7 mouse cellular contexts compared by ENCODE assay signal in the genomic region with DNA sequence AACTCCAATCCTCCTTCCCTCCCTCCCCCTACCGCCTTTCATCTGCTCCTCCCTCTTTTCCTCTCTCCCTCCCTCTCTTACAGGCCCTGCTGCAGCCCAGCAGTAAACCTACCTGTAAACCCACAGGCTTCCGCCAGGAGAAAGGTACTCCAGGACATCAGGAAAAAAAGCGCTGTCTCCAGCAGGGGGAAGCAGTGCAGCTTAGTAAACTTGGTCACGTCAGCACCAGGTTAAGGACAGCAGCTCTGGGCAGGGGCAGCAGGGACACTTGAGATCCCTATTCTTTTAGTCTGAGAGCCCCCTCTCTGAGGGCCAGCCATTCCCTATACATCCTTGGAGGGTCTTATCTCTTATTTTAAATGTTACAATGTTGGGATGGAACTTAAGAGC.
A peak's percentile ranks its signal among the peaks of the same experiment; 100 is the strongest.
DNase-seq lines count a peak whose midpoint lies in the region; ATAC-seq and TF ChIP-seq lines count a peak whose summit lies in the region.

No protein-coding gene starts in this region.

- DNase-seq in 416B (ENCODE audit: low read depth), result peak; percentile 49
- peak; percentile 23 for DNase-seq in cerebellum, adult 11-12 months
- peak; percentile 67 for DNase-seq in lung, postnatal 14 days
- peak; percentile 3 to 4 for DNase-seq in right cerebral cortex, postnatal 36 days (ENCODE audit: low spot score in 2 of 2)

- H3K79me2 ChIP-seq in C2C12 (ENCODE audit: control insufficient read depth, insufficient read depth), result no peaks in the 10 kb centered on the region

- no peaks in the 10 kb centered on the region for H3K27me3 ChIP-seq in C2C12 (ENCODE audit: control insufficient read depth, insufficient read depth, insufficient read length)
- no peaks in the 10 kb centered on the region for H3K27me3 ChIP-seq in kidney, embryonic 14.5 days (ENCODE audit: control insufficient read depth, insufficient read depth, low read length)

- peak; percentile 11 for TF ChIP-seq CTCF in C2C12 (IDR thresholded peaks at IDR 0.05; ENCODE audit: control insufficient read depth, insufficient read depth, insufficient read length)

- no peak overlapping the region for H3K4me2 ChIP-seq in kidney, embryonic 14.5 days (replicated peaks; ENCODE audit: low read depth, low read length)

- H3K9ac ChIP-seq in kidney, embryonic 14.5 days (ENCODE audit: low read depth, low read length), result no peak overlapping the region

- WGBS in kidney, embryonic 14.5 days, result 21% methylated on average over 4 of the region's 4 CpGs

- no peaks in the 10 kb centered on the region for H3K9me3 ChIP-seq in kidney, embryonic 14.5 days (ENCODE audit: control insufficient read depth, low read length)

- H3K27ac ChIP-seq in kidney, embryonic 14.5 days (ENCODE audit: low read depth, low read length), result no peak overlapping the region

- H3K79me3 ChIP-seq in C2C12 (ENCODE audit: low read depth), result no peaks in the 10 kb centered on the region

- no peaks in the 10 kb centered on the region for H3K36me3 ChIP-seq in C2C12 (ENCODE audit: control insufficient read depth, insufficient read depth)
- H3K36me3 ChIP-seq in kidney, embryonic 14.5 days (ENCODE audit: control insufficient read depth, insufficient read depth, low read length), result no peaks in the 10 kb centered on the region

- ATAC-seq in frontal cortex, adult (ENCODE audit: low TSS enrichment), result peak; percentile 59; the same call in 1 of the 2 replicates
- ATAC-seq in kidney, embryonic 14.5 days (ENCODE audit: low FRiP score, low TSS enrichment), result peak; percentile 81

- no peak overlapping the region for H3ac ChIP-seq in C2C12 (ENCODE audit: control insufficient read depth, insufficient read length, low read depth)

- no peak overlapping the region for H3K4me3 ChIP-seq in C2C12 (ENCODE audit: insufficient read depth, poor library complexity, severe bottlenecking)
- no peak overlapping the region for H3K4me3 ChIP-seq in kidney, embryonic 14.5 days (ENCODE audit: low read length)

- no peaks in the 10 kb centered on the region for H3K4me1 ChIP-seq in kidney, embryonic 14.5 days (ENCODE audit: control insufficient read depth, insufficient read depth, low read length)

TF ChIP-seq in C2C12, 6 proteins besides CTCF, POLR2A, EP300 and RAD21:
- TF ChIP-seq CEBPB (IDR thresholded peaks at IDR 0.05; ENCODE audit: low read depth) (no peak), USF1 (IDR thresholded peaks at IDR 0.05; ENCODE audit: low read depth) (no peak), MYOG (IDR thresholded peaks at IDR 0.05; ENCODE audit: control insufficient read depth, extremely low read depth, insufficient read length) (no peak), MYOD1 (IDR thresholded peaks at IDR 0.05; ENCODE audit: control insufficient read depth, insufficient read length, low read depth) (no peak), FOSL1 (IDR thresholded peaks at IDR 0.05; ENCODE audit: insufficient read depth, low read length, poor library complexity, severe bottlenecking) (no peak), MAX (IDR thresholded peaks at IDR 0.05) (no peak)

Comparison
In these comparisons a context has a peak if more than half of its experiments do, and no peak if none do; other contexts are left out.
1. DNase-seq: peak in every context shown above with its lines; median percentile 67 in lung, postnatal 14 days; 49 in 416B; 23 in cerebellum, adult 11-12 months; 4 in right cerebral cortex, postnatal 36 days.